Mouse (Mus musculus) cerebellum, adult 2 months (tissue): Measurements from ENCODE around the gene Insc. TPM values are rescaled to one million over a fixed set of nuclear protein-coding genes. Genes with fewer than 3 reads are reported as not detected.

Experiments
- DNase-seq, 2 experiments: peaks; one replicate each; pipeline ENCODE4 v3.0.0; 2021
- H3K27ac ChIP-seq: fragments of 200-500 bp; 2 replicates; pipeline ENCODE4 v1.5.1; 2012; ENCODE audit warnings: low read length, control low read depth, inconsistent platforms; ENCODE audit not compliant: insufficient read depth
- H3K27me3 ChIP-seq: fragments of 200-500 bp; 2 replicates; pipeline ENCODE4 v1.6.1; 2012; ENCODE audit warnings: inconsistent platforms, mild to moderate bottlenecking, low read length, moderate library complexity; ENCODE audit not compliant: control insufficient read depth, insufficient read depth
- H3K4me1 ChIP-seq: fragments of 200-500 bp; 2 replicates; pipeline ENCODE4 v1.6.1; 2011; ENCODE audit warnings: low read length; ENCODE audit not compliant: control insufficient read depth, insufficient read depth
- H3K4me3 ChIP-seq: fragments of 200-500 bp; replicated peaks from 2 replicates; pipeline ENCODE3; 2011; ENCODE audit warnings: mild to moderate bottlenecking, low read depth, low read length, control low read depth; ENCODE audit not compliant: insufficient read depth
- CTCF ChIP-seq: fragments of 200-500 bp; IDR thresholded peaks from 2 replicates; pipeline ENCODE4 v1.5.1; 2011; ENCODE audit warnings: low read depth, mild to moderate bottlenecking, control low read depth, low read length, moderate library complexity, borderline replicate concordance; ENCODE audit not compliant: insufficient read depth
- POLR2A ChIP-seq: fragments of 200-500 bp; IDR thresholded peaks from 2 replicates; pipeline ENCODE4 v1.6.1; 2011; ENCODE audit warnings: low read length, control low read depth, borderline replicate concordance; ENCODE audit not compliant: insufficient read depth
- WGBS: fragments of 180-500 bp; shearing (Covaris S2); methylation state at CpG from one replicate; pipeline ENCODE4 v1.1.7; 2018; 5-methylcytosine and 5-hydroxymethylcytosine counted together
- polyA plus RNA-seq: library from polyadenylated mRNA; depleted of rRNA; stranded (reverse); fragments of >200 nt; gene quantifications from 2 replicates; pipeline ENCODE4 v1.2.3, GENCODE M21; 2012

Insc gene
- polyA plus RNA-seq, 1 experiment = 13.1 TPM

DNA sequence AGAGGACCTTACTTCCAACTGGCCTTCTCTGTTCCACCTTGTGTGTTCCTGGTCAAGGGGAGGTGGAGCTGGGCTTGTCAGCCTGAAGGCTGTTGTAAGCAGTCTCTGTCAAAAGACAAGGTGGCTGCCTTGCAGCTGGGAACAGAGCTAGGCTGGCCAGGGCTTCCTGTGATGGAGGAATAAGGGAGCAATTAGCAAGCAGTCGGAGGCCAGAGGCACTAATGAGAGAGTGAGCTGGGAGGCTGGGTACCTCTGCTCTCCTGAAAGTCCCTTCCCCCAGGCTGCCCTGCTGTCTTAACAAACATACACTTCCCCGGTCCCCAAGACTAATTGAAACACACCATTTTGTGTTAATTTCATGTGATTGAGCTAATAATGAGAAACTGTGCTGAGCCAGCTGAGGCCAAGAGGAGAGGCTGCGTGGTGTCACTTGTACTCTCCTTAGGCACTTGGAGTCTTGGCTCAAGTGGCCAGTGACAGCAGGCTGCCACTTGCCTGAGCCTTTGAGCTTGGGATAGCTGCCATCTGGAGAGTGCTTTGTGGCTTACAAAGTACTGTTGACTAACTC is 99.2 kb downstream of the Insc start:
- H3K27me3 ChIP-seq = no peaks in the 10 kb centered on the region
- no peak for TF ChIP-seq CTCF
- TF ChIP-seq POLR2A = no peak
- no peak overlapping the region for H3K4me3 ChIP-seq
- DNase-seq = peak; percentile 14 to 43
- 5% methylated on average over 3 of the region's 3 CpGs for WGBS
- H3K4me1 ChIP-seq = no peaks in the 10 kb centered on the region
- no peak overlapping the region for H3K27ac ChIP-seq

DNA sequence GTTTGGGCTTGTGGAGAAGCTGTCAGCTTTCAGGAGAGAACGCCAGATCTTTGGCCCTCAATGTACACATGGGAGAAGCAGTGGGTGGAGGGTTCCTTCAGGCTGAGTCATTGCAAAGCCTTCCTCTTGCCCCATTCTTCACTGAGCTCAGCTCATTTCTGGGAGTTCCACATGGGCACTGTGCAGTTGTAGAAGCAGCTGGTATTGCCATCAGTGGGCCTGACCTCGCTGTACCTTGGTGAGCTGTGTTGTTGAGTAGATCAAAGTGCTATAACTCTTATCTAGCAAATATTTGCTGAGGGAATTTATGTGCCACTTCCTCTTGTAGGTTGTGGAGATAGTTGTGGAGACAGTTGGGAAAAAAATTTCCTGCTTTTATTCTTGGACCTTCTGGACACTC is 103.7 kb downstream of the Insc start:
- H3K4me1 ChIP-seq = no peaks in the 10 kb centered on the region
- TF ChIP-seq POLR2A (no peak), CTCF (no peak)
- H3K4me3 ChIP-seq = no peak overlapping the region
- no peaks in the 10 kb centered on the region for H3K27me3 ChIP-seq
- WGBS = 85% methylated on average over 2 of the region's 2 CpGs
- no peak for DNase-seq
- no peak overlapping the region for H3K27ac ChIP-seq

DNA sequence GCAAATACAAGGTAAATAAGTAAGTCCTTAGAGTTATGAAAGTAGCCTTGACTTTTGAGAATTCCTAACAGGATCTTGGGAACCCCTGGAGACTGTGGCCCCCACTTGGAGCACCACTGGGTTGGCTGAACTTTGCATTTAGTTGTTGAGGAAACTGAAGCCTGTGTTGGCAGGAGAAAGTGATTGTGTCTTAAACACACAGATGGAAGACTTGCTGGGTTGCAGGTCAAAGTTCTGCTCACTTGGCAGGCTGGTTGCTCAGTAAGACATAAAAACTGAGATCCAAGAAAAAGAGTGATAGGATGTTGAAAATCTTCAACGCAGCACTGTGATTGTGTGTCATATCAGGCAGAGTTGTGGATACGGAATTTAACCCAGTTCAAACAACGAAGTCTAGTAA is 108.9 kb downstream of the Insc start:
- H3K27me3 ChIP-seq = no peaks in the 10 kb centered on the region
- H3K4me1 ChIP-seq = no peaks in the 10 kb centered on the region
- no peak overlapping the region for H3K4me3 ChIP-seq
- no peak for TF ChIP-seq POLR2A
- no peak for TF ChIP-seq CTCF
- WGBS = 74% methylated on average over 3 of the region's 3 CpGs
- H3K27ac ChIP-seq = no peak overlapping the region
- DNase-seq = no peak

GRCm38 (mm10) chr7:114854169-114854568 is 110.7 kb downstream of the Insc start:
- H3K27ac ChIP-seq = no peak overlapping the region
- no peak overlapping the region for H3K4me3 ChIP-seq
- no peaks in the 10 kb centered on the region for H3K4me1 ChIP-seq
- no peak for DNase-seq
- TF ChIP-seq CTCF (no peak), POLR2A (no peak)
- H3K27me3 ChIP-seq = no peaks in the 10 kb centered on the region
- WGBS = 85% methylated on average over 2 of the region's 2 CpGs

DNA sequence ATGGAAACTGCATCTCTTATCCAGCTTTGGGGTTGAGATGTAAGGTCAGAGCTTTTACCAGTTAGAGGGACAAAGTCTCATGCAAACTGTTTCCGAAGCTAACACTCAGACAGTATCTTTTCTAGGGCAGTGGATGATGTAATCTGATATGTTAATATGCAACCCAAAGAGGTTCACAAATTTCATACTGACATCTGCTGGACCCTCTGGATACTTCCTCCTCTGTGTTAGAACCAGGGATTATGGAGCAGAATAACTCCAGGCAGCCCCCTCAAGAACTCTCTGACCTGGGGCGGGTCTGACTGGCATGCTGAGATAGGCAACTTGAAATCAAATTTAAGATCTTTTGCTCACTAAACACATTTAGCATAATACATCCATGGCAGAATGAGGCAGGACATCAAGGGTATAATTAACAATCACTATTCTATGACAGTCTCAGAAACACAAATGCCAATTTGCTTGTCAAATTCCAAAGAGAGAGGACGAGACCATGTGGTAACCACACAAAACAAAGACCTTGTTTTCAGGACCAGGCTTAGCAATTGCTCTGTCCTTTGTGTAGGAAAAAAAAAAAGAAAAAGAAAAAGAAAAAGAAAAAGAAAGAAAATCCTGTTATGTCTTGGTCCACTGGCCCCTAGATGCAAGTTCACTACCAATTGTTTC is 117.5 kb downstream of the Insc start:
- DNase-seq = no peak
- no peak overlapping the region for H3K27ac ChIP-seq
- no peak overlapping the region for H3K4me3 ChIP-seq
- no peaks in the 10 kb centered on the region for H3K4me1 ChIP-seq
- 75% methylated on average over 3 of the region's 3 CpGs for WGBS
- TF ChIP-seq POLR2A = no peak
- TF ChIP-seq CTCF = no peak
- H3K27me3 ChIP-seq = no peaks in the 10 kb centered on the region

GRCm38 (mm10) chr7:114873315-114874012 is 130.0 kb downstream of the Insc start:
- Histone ChIP-seq H3K4me3 (no peak overlapping the region), H3K27ac (no peak overlapping the region), H3K27me3 (no peaks in the 10 kb centered on the region), H3K4me1 (no peaks in the 10 kb centered on the region)
- no peak for DNase-seq
- WGBS = 61% methylated on average over 3 of the region's 3 CpGs
- TF ChIP-seq CTCF = no peak
- TF ChIP-seq POLR2A = no peak

DNA sequence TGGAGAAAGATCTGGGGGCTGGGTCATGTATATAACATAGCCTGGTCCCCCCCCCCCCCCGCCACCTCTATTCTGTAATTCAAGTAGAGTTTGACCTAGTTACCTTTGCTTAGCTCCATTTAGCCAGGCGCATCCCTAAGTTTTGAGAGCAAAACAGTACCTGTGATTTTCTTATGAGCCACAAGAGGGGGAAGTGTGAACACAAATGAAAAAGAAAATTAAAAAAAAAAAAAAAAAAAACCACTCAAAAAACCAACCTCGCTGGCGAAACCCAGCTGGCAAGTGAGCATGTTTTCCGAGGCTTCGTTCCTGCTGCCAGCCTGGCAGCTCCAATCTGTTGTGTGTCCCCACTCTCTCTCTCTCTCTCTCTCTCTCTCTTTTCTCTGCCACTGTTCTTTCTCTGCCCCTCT is 130.5 kb downstream of the Insc start:
- H3K27me3 ChIP-seq = no peaks in the 10 kb centered on the region
- DNase-seq = peak in 1 of 2 experiments; percentile 43
- 7% methylated on average over 6 of the region's 6 CpGs for WGBS
- H3K27ac ChIP-seq = no peak overlapping the region
- H3K4me1 ChIP-seq = no peaks in the 10 kb centered on the region
- no peak for TF ChIP-seq CTCF
- TF ChIP-seq POLR2A = no peak
- H3K4me3 ChIP-seq = no peak overlapping the region

DNA sequence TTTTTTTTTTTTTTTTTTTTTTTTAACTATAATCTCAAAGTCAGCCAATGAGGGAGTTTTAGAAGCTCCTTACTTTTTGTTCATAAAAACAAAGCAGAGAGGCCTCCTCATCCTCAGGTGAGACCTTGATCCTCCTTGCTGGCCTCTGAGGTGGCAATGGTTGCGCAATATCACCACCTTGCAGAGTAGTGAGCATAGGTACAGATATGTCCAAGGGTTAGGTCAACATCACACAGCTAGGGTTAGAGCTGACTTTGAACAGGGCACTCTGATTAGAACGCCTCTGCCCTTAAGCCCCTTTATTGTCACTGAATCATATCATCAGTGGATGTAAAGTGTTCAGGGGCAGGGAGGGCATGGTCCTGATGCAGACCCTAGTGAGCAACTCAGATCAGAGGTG is 131.1 kb downstream of the Insc start:
- TF ChIP-seq POLR2A (no peak), CTCF (no peak)
- H3K27ac ChIP-seq = no peak overlapping the region
- H3K4me3 ChIP-seq = no peak overlapping the region
- WGBS = 90% methylated on average over 2 of the region's 2 CpGs
- H3K27me3 ChIP-seq = no peaks in the 10 kb centered on the region
- no peaks in the 10 kb centered on the region for H3K4me1 ChIP-seq
- DNase-seq = no peak
